Mouse (Mus musculus): ENCODE measurements around the gene Cpox. TPM values are rescaled to one million over a fixed set of nuclear protein-coding genes. Genes with fewer than 3 reads are reported as not detected.
A peak's percentile ranks its signal among the peaks of the same experiment; 100 is the strongest.

The Cpox gene
- polyA plus RNA-seq, 1 experiment from 2014 or later: 178 TPM

- Histone ChIP-seq H3K4me1 (ENCODE audit: insufficient read depth) (no peaks in the 10 kb centered on the region), H3K4me2 (ENCODE audit: low read depth, low read length) (no peak overlapping the region), H3K27me3 (ENCODE audit: insufficient read depth, low read length) (no peaks in the 10 kb centered on the region), H3K27ac (ENCODE audit: low read depth) (no peak overlapping the region), H3K9ac (replicated peaks) (no peak overlapping the region), H3K4me3 (ENCODE audit: low read depth, low read length) (no peak overlapping the region), H3K9me3 (ENCODE audit: low read length) (no peaks in the 10 kb centered on the region), H3K36me3 (replicated peaks; ENCODE audit: insufficient read depth, low read length) (peaks cover 3% of the 10 kb centered on the region; the same call in 1 of the 2 replicates)
- WGBS (ENCODE audit: insufficient replicate concordance): 74% methylated on average over 4 of the region's 4 CpGs
- ATAC-seq (no peak), DNase-seq (no peak)
- no peak for TF ChIP-seq EP300 (IDR thresholded peaks at IDR 0.05; ENCODE audit: low read depth)
- no peak for TF ChIP-seq CTCF (IDR thresholded peaks at IDR 0.05; ENCODE audit: low read depth)
Observed at GRCm38 (mm10) chr16:58738205-58738604, 68.1 kb downstream of the Cpox start.

DNA sequence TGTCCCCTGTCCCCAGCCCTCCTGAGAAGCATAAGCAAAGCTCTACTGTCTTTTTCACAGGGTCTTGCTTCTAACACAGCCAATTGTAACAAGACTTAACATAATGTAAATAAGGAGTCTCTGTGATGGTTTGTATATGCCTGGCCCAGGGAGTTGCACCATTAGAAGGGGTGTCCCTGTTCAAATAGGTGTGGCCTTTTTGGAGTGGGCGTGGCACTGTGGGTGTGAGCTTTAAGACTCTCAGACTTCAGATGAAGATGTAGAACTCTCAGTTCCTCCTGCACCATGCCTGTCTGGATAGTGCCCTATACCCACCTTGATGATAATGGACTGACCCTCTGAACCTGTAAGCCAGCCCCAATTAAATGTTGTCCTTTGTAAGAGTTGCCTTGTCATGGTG, 68.7 kb downstream of the Cpox start:
- no peak overlapping the region for H3K4me2 ChIP-seq (ENCODE audit: low read depth, low read length)
- H3K36me3 ChIP-seq (replicated peaks; ENCODE audit: insufficient read depth, low read length): 0 out of 2 replicates have a peak, but pooled peaks cover 3% of the 10 kb centered on the region
- H3K27ac ChIP-seq (ENCODE audit: low read depth): no peak overlapping the region
- H3K27me3 ChIP-seq (ENCODE audit: insufficient read depth, low read length): no peaks in the 10 kb centered on the region
- ATAC-seq (no peak), DNase-seq (no peak)
- no peaks in the 10 kb centered on the region for H3K4me1 ChIP-seq (ENCODE audit: insufficient read depth)
- 86% methylated on average over 1 of the region's 1 CpGs for WGBS (ENCODE audit: insufficient replicate concordance)
- no peak for TF ChIP-seq CTCF (IDR thresholded peaks at IDR 0.05; ENCODE audit: low read depth)
- TF ChIP-seq EP300 (IDR thresholded peaks at IDR 0.05; ENCODE audit: low read depth): no peak
- no peak overlapping the region for H3K4me3 ChIP-seq (ENCODE audit: low read depth, low read length)
- H3K9me3 ChIP-seq (ENCODE audit: low read length): no peaks in the 10 kb centered on the region
- no peak overlapping the region for H3K9ac ChIP-seq (replicated peaks)

DNA sequence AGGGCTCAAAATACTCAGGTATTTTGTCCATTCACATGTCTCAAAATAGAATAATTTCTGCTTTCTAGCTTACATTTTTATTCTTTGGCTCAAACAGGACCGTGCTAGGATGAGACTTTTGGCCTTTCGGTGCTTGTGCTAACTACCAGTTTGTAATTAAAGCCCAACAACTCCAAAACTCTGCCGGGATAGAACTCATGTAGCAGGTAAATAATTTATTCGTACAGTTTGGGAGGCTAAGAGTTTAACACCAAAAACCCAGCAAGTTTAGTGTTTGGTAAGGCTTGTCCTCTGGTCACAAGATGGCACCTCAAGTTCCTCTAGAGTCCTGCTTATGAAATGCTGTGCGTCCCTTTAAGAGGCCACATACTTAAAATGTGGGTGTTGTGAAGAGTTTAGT, 70.7 kb downstream of the Cpox start:
- WGBS (ENCODE audit: insufficient replicate concordance): 82% methylated on average over 5 of the region's 5 CpGs

GRCm38 (mm10) chr16:58746715-58747114, 76.6 kb downstream of the Cpox start:
- Histone ChIP-seq H3K9ac (replicated peaks) (no peak overlapping the region), H3K4me1 (ENCODE audit: insufficient read depth) (no peaks in the 10 kb centered on the region), H3K36me3 (replicated peaks; ENCODE audit: insufficient read depth, low read length) (no peaks in the 10 kb centered on the region), H3K4me3 (ENCODE audit: low read depth, low read length) (no peak overlapping the region), H3K27ac (ENCODE audit: low read depth) (no peak overlapping the region), H3K9me3 (ENCODE audit: low read length) (no peaks in the 10 kb centered on the region), H3K27me3 (ENCODE audit: insufficient read depth, low read length) (no peaks in the 10 kb centered on the region), H3K4me2 (ENCODE audit: low read depth, low read length) (no peak overlapping the region)
- no peak for ATAC-seq
- TF ChIP-seq EP300 (IDR thresholded peaks at IDR 0.05; ENCODE audit: low read depth) (no peak), CTCF (IDR thresholded peaks at IDR 0.05; ENCODE audit: low read depth) (no peak)
- no peak for DNase-seq
- 69% methylated on average over 4 of the region's 4 CpGs for WGBS (ENCODE audit: insufficient replicate concordance)

More for the DNA sequence above, 70.7 kb downstream of the Cpox start:
- Histone ChIP-seq H3K27ac (ENCODE audit: low read depth) (no peak overlapping the region), H3K36me3 (replicated peaks; ENCODE audit: insufficient read depth, low read length) (no peaks in the 10 kb centered on the region), H3K27me3 (ENCODE audit: insufficient read depth, low read length) (no peaks in the 10 kb centered on the region), H3K9ac (replicated peaks) (no peak overlapping the region), H3K4me1 (ENCODE audit: insufficient read depth) (no peaks in the 10 kb centered on the region), H3K4me3 (ENCODE audit: low read depth, low read length) (no peak overlapping the region), H3K9me3 (ENCODE audit: low read length) (no peaks in the 10 kb centered on the region), H3K4me2 (ENCODE audit: low read depth, low read length) (no peak overlapping the region)
- DNase-seq (no peak), ATAC-seq (no peak)
- TF ChIP-seq CTCF (IDR thresholded peaks at IDR 0.05; ENCODE audit: low read depth) (no peak), EP300 (IDR thresholded peaks at IDR 0.05; ENCODE audit: low read depth) (no peak)

DNA sequence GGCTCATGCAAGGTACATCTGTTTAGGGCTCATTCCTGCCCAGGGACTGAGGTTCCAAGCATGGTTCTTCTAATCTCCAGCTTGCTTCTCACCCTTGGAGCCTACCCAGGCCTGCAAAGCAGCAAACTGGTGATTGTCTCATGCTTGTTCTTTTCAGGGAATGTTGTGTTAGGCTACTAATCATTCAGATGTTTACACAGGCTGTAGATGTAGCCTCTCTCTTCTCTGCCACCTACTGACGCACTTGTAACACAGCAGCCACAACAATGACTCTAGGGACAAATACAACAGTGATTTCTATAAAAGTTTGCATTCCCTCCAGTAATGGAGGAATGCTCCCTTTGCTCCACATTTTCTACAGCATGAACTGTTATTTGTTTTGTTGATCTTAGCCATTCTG, 81.2 kb downstream of the Cpox start:
- Histone ChIP-seq H3K27ac (ENCODE audit: low read depth) (no peak overlapping the region), H3K27me3 (ENCODE audit: insufficient read depth, low read length) (no peaks in the 10 kb centered on the region), H3K4me3 (ENCODE audit: low read depth, low read length) (no peak overlapping the region), H3K4me1 (ENCODE audit: insufficient read depth) (no peaks in the 10 kb centered on the region), H3K36me3 (replicated peaks; ENCODE audit: insufficient read depth, low read length) (no peaks in the 10 kb centered on the region), H3K4me2 (ENCODE audit: low read depth, low read length) (no peak overlapping the region), H3K9me3 (ENCODE audit: low read length) (no peaks in the 10 kb centered on the region), H3K9ac (replicated peaks) (no peak overlapping the region)
- WGBS (ENCODE audit: insufficient replicate concordance): 26% methylated on average over 1 of the region's 1 CpGs
- ATAC-seq: 0 out of 2 replicates have a peak, but pooled peaks have one; percentile 31
- no peak for DNase-seq
- TF ChIP-seq CTCF (IDR thresholded peaks at IDR 0.05; ENCODE audit: low read depth) (peak; percentile 70), EP300 (IDR thresholded peaks at IDR 0.05; ENCODE audit: low read depth) (no peak)

DNA sequence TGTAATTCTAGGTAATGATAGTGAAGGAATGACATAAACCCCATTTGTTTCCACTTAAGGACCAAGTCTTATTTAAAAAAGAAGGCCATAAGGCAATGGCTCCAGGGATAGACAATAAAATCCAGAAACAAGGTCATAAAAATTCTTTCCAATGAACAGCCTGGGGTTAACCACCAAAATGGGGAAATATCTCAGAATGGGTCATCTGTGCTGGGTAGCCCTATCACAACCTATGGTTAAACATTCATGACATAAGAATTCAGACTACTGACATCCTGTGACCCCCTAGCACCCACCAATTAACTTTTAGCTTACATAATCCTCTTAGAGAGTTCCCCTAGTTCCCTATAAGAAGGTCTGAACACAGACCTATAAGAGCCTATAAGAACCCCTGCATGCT, 86.1 kb downstream of the Cpox start:
- no peaks in the 10 kb centered on the region for H3K4me1 ChIP-seq (ENCODE audit: insufficient read depth)
- no peak overlapping the region for H3K4me3 ChIP-seq (ENCODE audit: low read depth, low read length)
- no peak for ATAC-seq
- DNase-seq: no peak
- no peak overlapping the region for H3K4me2 ChIP-seq (ENCODE audit: low read depth, low read length)
- H3K9ac ChIP-seq (replicated peaks): no peak overlapping the region
- H3K9me3 ChIP-seq (ENCODE audit: low read length): no peaks in the 10 kb centered on the region
- H3K36me3 ChIP-seq (replicated peaks; ENCODE audit: insufficient read depth, low read length): no peaks in the 10 kb centered on the region
- H3K27ac ChIP-seq (ENCODE audit: low read depth): no peak overlapping the region
- TF ChIP-seq EP300 (IDR thresholded peaks at IDR 0.05; ENCODE audit: low read depth) (no peak), CTCF (IDR thresholded peaks at IDR 0.05; ENCODE audit: low read depth) (no peak)
- H3K27me3 ChIP-seq (ENCODE audit: insufficient read depth, low read length): no peaks in the 10 kb centered on the region

DNA sequence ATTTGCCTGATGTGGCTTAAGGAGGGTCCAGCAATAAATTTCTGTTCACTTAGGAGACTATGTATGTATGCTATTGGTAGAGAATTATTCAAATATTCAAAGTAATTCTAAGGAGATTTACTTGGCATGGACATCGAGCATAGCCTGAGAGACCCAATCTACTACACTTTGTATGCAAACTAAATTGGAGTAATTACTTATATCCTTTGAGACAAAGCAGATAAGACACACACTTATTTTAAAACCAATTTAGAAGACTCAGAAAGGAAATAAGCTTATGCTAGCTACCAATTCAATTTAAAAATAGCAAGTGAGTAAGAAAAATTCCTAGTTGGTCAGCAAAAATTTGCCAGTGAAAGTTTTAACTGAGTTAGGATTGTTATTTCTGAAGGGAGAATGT, 93.0 kb downstream of the Cpox start, which contains the start of gene Olfr172:
Olfr172 (minus strand) TSS at position 101 of the 400 bp plus-strand sequence.
- H3K9me3 ChIP-seq (ENCODE audit: low read length): no peaks in the 10 kb centered on the region
- H3K27ac ChIP-seq (ENCODE audit: low read depth): no peak within 1 kb of the TSS
- DNase-seq (no peak), ATAC-seq (no peak)
- TF ChIP-seq CTCF (IDR thresholded peaks at IDR 0.05; ENCODE audit: low read depth) (no peak), EP300 (IDR thresholded peaks at IDR 0.05; ENCODE audit: low read depth) (no peak)
- no peaks in the 10 kb centered on the region for H3K36me3 ChIP-seq (replicated peaks; ENCODE audit: insufficient read depth, low read length)
- WGBS (ENCODE audit: insufficient replicate concordance): 66% methylated on average over 1 of the region's 1 CpGs
- no peak within 1 kb of the TSS for H3K4me3 ChIP-seq (ENCODE audit: low read depth, low read length)
- H3K4me1 ChIP-seq (ENCODE audit: insufficient read depth): no peaks in the 10 kb centered on the region
- no peak within 1 kb of the TSS for H3K4me2 ChIP-seq (ENCODE audit: low read depth, low read length)
- H3K27me3 ChIP-seq (ENCODE audit: insufficient read depth, low read length): no peaks in the 10 kb centered on the region
- no peak within 1 kb of the TSS for H3K9ac ChIP-seq (replicated peaks)

Small RNA genes lying within 50 kb of the gene (microRNA-seq; reads per million reads assigned to microRNA genes)
- not detected for gene Gm27564

Other genes starting within 250 kb of the Cpox start
- 11.8 and 16.8 TPM in 2 replicates for gene St3gal6, start 146.0 kb upstream of the Cpox start, polyA plus RNA-seq (2015; fragmentation: Nextera tagmentation; extraction: Ambion mirVana)
- gene Gm813, start 53.3 kb upstream of the Cpox start, polyA plus RNA-seq (2015; fragmentation: Nextera tagmentation; extraction: Ambion mirVana): not detected in 2 replicates
- gene E330017A01Rik, start 31.6 kb upstream of the Cpox start, polyA plus RNA-seq (2015; fragmentation: Nextera tagmentation; extraction: Ambion mirVana): not detected in 2 replicates
- gene Gpr15, start 48.8 kb downstream of the Cpox start, polyA plus RNA-seq (2015; fragmentation: Nextera tagmentation; extraction: Ambion mirVana): 0.11 TPM in 1 of 2 replicates, not detected in the other
- 23.8 and 28.4 TPM in 2 replicates for gene Cldnd1, start 57.6 kb downstream of the Cpox start, polyA plus RNA-seq (2015; fragmentation: Nextera tagmentation; extraction: Ambion mirVana)
- gene Olfr172, start 92.9 kb downstream of the Cpox start, polyA plus RNA-seq (2015; fragmentation: Nextera tagmentation; extraction: Ambion mirVana): not detected in 2 replicates
- gene Olfr173, start 130.0 kb downstream of the Cpox start, polyA plus RNA-seq (2015; fragmentation: Nextera tagmentation; extraction: Ambion mirVana): not detected in 2 replicates
- gene Olfr175-ps1, start 156.5 kb downstream of the Cpox start, polyA plus RNA-seq (2015; fragmentation: Nextera tagmentation; extraction: Ambion mirVana): not detected in 2 replicates
- not detected in 2 replicates for gene Olfr177, start 204.5 kb downstream of the Cpox start, polyA plus RNA-seq (2015; fragmentation: Nextera tagmentation; extraction: Ambion mirVana)
- not detected in 2 replicates for gene Olfr178, start 221.8 kb downstream of the Cpox start, polyA plus RNA-seq (2015; fragmentation: Nextera tagmentation; extraction: Ambion mirVana)